Mouse (Mus musculus): Measurements from ENCODE around the gene Crmp1. TPM values are rescaled to one million over a fixed set of nuclear protein-coding genes. Genes with fewer than 3 reads are reported as not detected.
A peak's percentile ranks its signal among the peaks of the same experiment; 100 is the strongest.

The Crmp1 gene
- total RNA-seq, 2 experiments from 2014 or later = not detected

GRCm38 (mm10) chr5:37238654-37239053, 3.1 kb upstream of the Crmp1 start:
- ATAC-seq (replicated peaks; ENCODE audit: poor library complexity) = no peak

GRCm38 (mm10) chr5:37240550-37240949, 1.2 kb upstream of the Crmp1 start:
- ATAC-seq (replicated peaks; ENCODE audit: poor library complexity) = no peak

GRCm38 (mm10) chr5:37241224-37241623, 516 bp upstream of the Crmp1 start:
- ATAC-seq (replicated peaks; ENCODE audit: poor library complexity) = no peak

- no peak for ATAC-seq (replicated peaks; ENCODE audit: poor library complexity)
Measured at GRCm38 (mm10) chr5:37242360-37243168, 824 bp downstream of the Crmp1 start.

- peak; percentile 79 for ATAC-seq (replicated peaks; ENCODE audit: poor library complexity)
Measured at GRCm38 (mm10) chr5:37243169-37243886, 1.6 kb downstream of the Crmp1 start.

GRCm38 (mm10) chr5:37244161-37244560, 2.4 kb downstream of the Crmp1 start:
- no peak for ATAC-seq (replicated peaks; ENCODE audit: poor library complexity)

GRCm38 (mm10) chr5:37244666-37245242, 3.0 kb downstream of the Crmp1 start:
- no peak for ATAC-seq (replicated peaks; ENCODE audit: poor library complexity)

- ATAC-seq (replicated peaks; ENCODE audit: poor library complexity) = no peak
Measured at GRCm38 (mm10) chr5:37245651-37246050, 3.9 kb downstream of the Crmp1 start.

GRCm38 (mm10) chr5:37246138-37246910, 4.6 kb downstream of the Crmp1 start:
- ATAC-seq (replicated peaks; ENCODE audit: poor library complexity) = no peak

- no peak for ATAC-seq (replicated peaks; ENCODE audit: poor library complexity)
Measured at GRCm38 (mm10) chr5:37247456-37247855, 5.7 kb downstream of the Crmp1 start.

- no peak for ATAC-seq (replicated peaks; ENCODE audit: poor library complexity)
Measured at GRCm38 (mm10) chr5:37248870-37249269, 7.1 kb downstream of the Crmp1 start.

GRCm38 (mm10) chr5:37251596-37251995, 9.9 kb downstream of the Crmp1 start:
- no peak for ATAC-seq (replicated peaks; ENCODE audit: poor library complexity)

GRCm38 (mm10) chr5:37252101-37252804, 10.5 kb downstream of the Crmp1 start:
- no peak for ATAC-seq (replicated peaks; ENCODE audit: poor library complexity)

GRCm38 (mm10) chr5:37254523-37254922, 12.8 kb downstream of the Crmp1 start:
- no peak for ATAC-seq (replicated peaks; ENCODE audit: poor library complexity)

- no peak for ATAC-seq (replicated peaks; ENCODE audit: poor library complexity)
Measured at GRCm38 (mm10) chr5:37256823-37257222, 15.1 kb downstream of the Crmp1 start.

GRCm38 (mm10) chr5:37257243-37257642, 15.5 kb downstream of the Crmp1 start:
- no peak for ATAC-seq (replicated peaks; ENCODE audit: poor library complexity)

GRCm38 (mm10) chr5:37261734-37262133, 20.0 kb downstream of the Crmp1 start:
- ATAC-seq (replicated peaks; ENCODE audit: poor library complexity) = no peak

- no peak for ATAC-seq (replicated peaks; ENCODE audit: poor library complexity)
Measured at GRCm38 (mm10) chr5:37263816-37264215, 22.1 kb downstream of the Crmp1 start.

GRCm38 (mm10) chr5:37281021-37281420, 39.3 kb downstream of the Crmp1 start:
- no peak for ATAC-seq (replicated peaks; ENCODE audit: poor library complexity)

GRCm38 (mm10) chr5:37288374-37288773, 46.6 kb downstream of the Crmp1 start:
- peak; percentile 65 for ATAC-seq (replicated peaks; ENCODE audit: poor library complexity)

Data from megakaryocyte progenitor cell, adult 5-6 weeks (primary cell).